Mouse (Mus musculus) cerebellum, adult 2 months (tissue): ENCODE results near the gene Ntng2.

Experiments used
- CTCF ChIP-seq: fragments of 200-500 bp; IDR thresholded peaks from 2 replicates; pipeline ENCODE4 v1.5.1; 2011; ENCODE audit warnings: low read depth, mild to moderate bottlenecking, control low read depth, low read length, moderate library complexity, borderline replicate concordance; ENCODE audit not compliant: insufficient read depth
- POLR2A ChIP-seq: fragments of 200-500 bp; IDR thresholded peaks from 2 replicates; pipeline ENCODE4 v1.6.1; 2011; ENCODE audit warnings: low read length, control low read depth, borderline replicate concordance; ENCODE audit not compliant: insufficient read depth

- no peak for TF ChIP-seq POLR2A
- no peak for TF ChIP-seq CTCF
Observed at GRCm38 (mm10) chr2:29190392-29190791, 62.4 kb downstream of the Ntng2 start.
